Mouse (Mus musculus) MEL (cell line): Measurements from ENCODE around the gene Sdc3. TPM values are rescaled to one million over a fixed set of nuclear protein-coding genes. Genes with fewer than 3 reads are reported as not detected.

Experiments
- DNase-seq: peaks from one replicate; pipeline ENCODE4 v3.0.0; 2011; ENCODE audit warnings: low read depth, low spot score
- H3K27ac ChIP-seq: 2 replicates; pipeline ENCODE4 v1.5.1; 2012; ENCODE audit warnings: low read depth, mild to moderate bottlenecking, control low read depth, low read length, moderate library complexity; ENCODE audit not compliant: control insufficient read depth
- H3K27me3 ChIP-seq, 2 experiments: fragments of 150-350 bp in 1 of 2; sonication (generic) in 1 of 2; 2 replicates each; pipeline ENCODE4 v1.6.1; 2012; ENCODE audit warnings: low read length in 2 of 2, mild to moderate bottlenecking in 2 of 2, improper control_type of control experiment in 1 of 2, moderate library complexity in 1 of 2; ENCODE audit not compliant: insufficient read depth in 2 of 2, control insufficient read depth in 1 of 2
- H3K36me3 ChIP-seq, 2 experiments: 2 replicates each; pipeline ENCODE4 v1.6.1; 2012 to 2014; ENCODE audit warnings: low read length in 2 of 2, improper control_type of control experiment in 1 of 2, inconsistent platforms in 1 of 2, mild to moderate bottlenecking in 1 of 2; ENCODE audit not compliant: insufficient read depth in 2 of 2, control insufficient read depth in 1 of 2
- H3K4me1 ChIP-seq, 2 experiments: fragments of 150-350 bp in 1 of 2; sonication (generic) in 1 of 2; 2 replicates each; pipeline ENCODE4 v1.6.1; 2012; ENCODE audit warnings: low read length in 2 of 2, improper control_type of control experiment in 1 of 2, mild to moderate bottlenecking in 1 of 2; ENCODE audit not compliant: insufficient read depth in 2 of 2, control insufficient read depth in 1 of 2
- H3K4me3 ChIP-seq, 2 experiments: fragments of 150-350 bp in 1 of 2; sonication (generic) in 1 of 2; 2 replicates each; pipeline ENCODE4 v1.5.1; 2012; ENCODE audit warnings: low read depth in 2 of 2, low read length in 2 of 2, mild to moderate bottlenecking in 2 of 2, moderate library complexity in 2 of 2, control low read depth in 1 of 2, improper control_type of control experiment in 1 of 2; ENCODE audit not compliant: control insufficient read depth in 1 of 2, insufficient read depth in 1 of 2
- H3K79me2 ChIP-seq: 2 replicates; pipeline ENCODE4 v1.6.1; 2012; ENCODE audit warnings: mild to moderate bottlenecking, low read length, moderate library complexity; ENCODE audit not compliant: control insufficient read depth, poor library complexity, insufficient read depth
- H3K9ac ChIP-seq: 2 replicates; pipeline ENCODE4 v1.6.1; 2012; ENCODE audit warnings: low read depth, mild to moderate bottlenecking, control low read depth, low read length, moderate library complexity; ENCODE audit not compliant: control insufficient read depth, poor library complexity, severe bottlenecking
- H3K9me3 ChIP-seq: fragments of 150-350 bp; sonication (generic); replicated peaks from 2 replicates; pipeline ENCODE4 v1.6.1; 2012; ENCODE audit warnings: mild to moderate bottlenecking, low read length, improper control_type of control experiment, moderate library complexity; ENCODE audit not compliant: insufficient read depth
- CHD2 ChIP-seq: IDR thresholded peaks from 2 replicates; pipeline ENCODE4 v1.6.1; 2011; ENCODE audit warnings: low read length, improper control_type of control experiment
- CTCF ChIP-seq, 3 experiments: IDR thresholded peaks in 2 of 3; conservative IDR thresholded peaks in 1 of 3; 2 replicates each; pipeline ENCODE4 v1.5.1; 2011 to 2012; ENCODE audit warnings: low read length in 3 of 3, low read depth in 2 of 3, mild to moderate bottlenecking in 2 of 3, improper control_type of control experiment in 1 of 3, inconsistent platforms in 1 of 3, mixed read lengths in 1 of 3, moderate library complexity in 1 of 3; ENCODE audit not compliant: control insufficient read depth in 1 of 3, insufficient read depth in 1 of 3, poor library complexity in 1 of 3, severe bottlenecking in 1 of 3
- E2F4 ChIP-seq: IDR thresholded peaks from 2 replicates; pipeline ENCODE4 v1.6.1; 2011; ENCODE audit warnings: low read depth, low read length, improper control_type of control experiment, borderline replicate concordance
- EP300 ChIP-seq, 2 experiments: IDR thresholded peaks; 2 replicates each; pipeline ENCODE4 v1.6.1; 2011; ENCODE audit warnings: improper control_type of control experiment in 2 of 2, low read length in 2 of 2, low read depth in 1 of 2, mild to moderate bottlenecking in 1 of 2
- GABPA ChIP-seq: IDR thresholded peaks from 2 replicates; pipeline ENCODE4 v1.6.1; 2012; ENCODE audit warnings: low read depth, mild to moderate bottlenecking, inconsistent platforms, low read length, improper control_type of control experiment, moderate library complexity
- HCFC1 ChIP-seq: IDR thresholded peaks from 2 replicates; pipeline ENCODE4 v1.6.1; 2012; ENCODE audit warnings: low read depth, mild to moderate bottlenecking, inconsistent platforms, low read length, improper control_type of control experiment, moderate library complexity
- JUND ChIP-seq: IDR thresholded peaks from 2 replicates; pipeline ENCODE4 v1.6.1; 2011; ENCODE audit warnings: low read depth, mild to moderate bottlenecking, improper control_type of control experiment, low read length
- MAX ChIP-seq: IDR thresholded peaks from 2 replicates; pipeline ENCODE4 v1.6.1; 2011; ENCODE audit warnings: low read length, improper control_type of control experiment
- MEF2A ChIP-seq: IDR thresholded peaks from 2 replicates; pipeline ENCODE4 v1.6.1; 2014; ENCODE audit warnings: low read depth, mild to moderate bottlenecking, inconsistent platforms, low read length, improper control_type of control experiment; ENCODE audit not compliant: poor library complexity, insufficient replicate concordance, severe bottlenecking; ENCODE audit errors: extremely low read depth
- MXI1 ChIP-seq: IDR thresholded peaks from 2 replicates; pipeline ENCODE4 v1.6.1; 2011; ENCODE audit warnings: mild to moderate bottlenecking, low read depth, low read length, improper control_type of control experiment
- MYC ChIP-seq: IDR thresholded peaks from 2 replicates; pipeline ENCODE4 v1.6.1; 2011; ENCODE audit warnings: low read depth, mild to moderate bottlenecking, low read length, improper control_type of control experiment, moderate library complexity
- POLR2A ChIP-seq, 2 experiments: IDR thresholded peaks; 2 replicates each; pipeline ENCODE4 v1.6.1; 2011 to 2012; ENCODE audit warnings: low read length in 2 of 2, mild to moderate bottlenecking in 2 of 2, control low read depth in 1 of 2, improper control_type of control experiment in 1 of 2, low read depth in 1 of 2, moderate library complexity in 1 of 2; ENCODE audit not compliant: control insufficient read depth in 1 of 2, insufficient read depth in 1 of 2, poor library complexity in 1 of 2
- POLR2AphosphoS2 ChIP-seq: IDR thresholded peaks from 2 replicates; pipeline ENCODE4 v1.6.1; 2011; ENCODE audit warnings: low read length, improper control_type of control experiment
- RAD21 ChIP-seq: IDR thresholded peaks from 2 replicates; pipeline ENCODE4 v1.6.1; 2011; ENCODE audit warnings: mild to moderate bottlenecking, low read depth, low read length, improper control_type of control experiment
- USF1 ChIP-seq: IDR thresholded peaks from 2 replicates; pipeline ENCODE4 v1.6.1; 2014; ENCODE audit warnings: low read depth, mild to moderate bottlenecking, inconsistent platforms, low read length, improper control_type of control experiment, moderate library complexity
- USF2 ChIP-seq, 2 experiments: IDR thresholded peaks; 2 replicates each; pipeline ENCODE4 v1.6.1; 2011 to 2012; ENCODE audit warnings: improper control_type of control experiment in 2 of 2, low read length in 2 of 2, borderline replicate concordance in 1 of 2, inconsistent platforms in 1 of 2, low read depth in 1 of 2, mild to moderate bottlenecking in 1 of 2; ENCODE audit not compliant: insufficient read depth in 1 of 2
- ZMIZ1 ChIP-seq: IDR thresholded peaks from 2 replicates; pipeline ENCODE4 v1.6.1; 2012; ENCODE audit warnings: low read depth, mild to moderate bottlenecking, inconsistent platforms, low read length, improper control_type of control experiment, moderate library complexity
- ZNF384 ChIP-seq: IDR thresholded peaks from 2 replicates; pipeline ENCODE4 v1.6.1; 2012; ENCODE audit warnings: low read depth, mild to moderate bottlenecking, inconsistent platforms, low read length, improper control_type of control experiment
- polyA plus RNA-seq, 2 experiments: library from polyadenylated mRNA; stranded (reverse) in 1 of 2; unstranded in 1 of 2; fragments of >175 nt in 1 of 2; fragments of >200 nt in 1 of 2; gene quantifications; 2 replicates each; pipeline versions ENCODE4 v1.2.1 to v1.2.4; 2012; ENCODE audit warnings: low replicate concordance in 2 of 2, low read depth in 1 of 2; ENCODE audit not compliant: insufficient read length in 2 of 2, insufficient read depth in 1 of 2, missing spikeins in 1 of 2
- total RNA-seq: library from RNA; depleted of rRNA; stranded (reverse); fragments of 300-350 nt; gene quantifications from 2 replicates; pipeline ENCODE4 v1.2.3, GENCODE M21; 2012

The Sdc3 gene
- total and polyA plus RNA-seq, 3 experiments = 0.46 to 6.7 TPM; not detected in 1

DNA sequence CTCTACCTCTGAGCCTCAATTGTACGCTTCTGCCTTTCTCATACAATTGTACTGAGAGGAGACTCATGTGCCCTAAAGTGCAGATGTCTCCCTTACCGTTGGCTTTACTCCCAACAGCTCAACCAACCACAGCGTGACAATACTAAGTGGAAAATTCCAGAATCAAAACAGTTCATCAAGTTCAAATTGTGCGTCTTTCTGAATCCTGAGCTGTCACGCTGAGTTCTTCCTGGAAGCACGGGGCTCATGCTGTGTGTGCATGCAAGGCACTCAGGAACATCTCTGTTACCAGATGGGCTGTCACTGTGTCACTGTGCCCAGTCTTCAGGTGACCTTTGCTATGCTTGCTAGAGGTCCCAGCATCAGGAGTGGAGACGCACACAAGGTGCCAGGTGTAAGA is 13.4 kb downstream of the Sdc3 start:
- H3K9ac ChIP-seq = no peak overlapping the region
- no peaks in the 10 kb centered on the region for H3K36me3 ChIP-seq
- no peaks in the 10 kb centered on the region for H3K27me3 ChIP-seq
- H3K9me3 ChIP-seq = no peaks in the 10 kb centered on the region
- no peak for DNase-seq
- TF ChIP-seq E2F4 = no peak
- no peaks in the 10 kb centered on the region for H3K79me2 ChIP-seq
- H3K4me1 ChIP-seq = no peaks in the 10 kb centered on the region
- no peak overlapping the region for H3K27ac ChIP-seq
- no peak overlapping the region for H3K4me3 ChIP-seq

GRCm38 (mm10) chr4:130806746-130807145 is 14.4 kb downstream of the Sdc3 start:
- Histone ChIP-seq H3K4me1 (no peaks in the 10 kb centered on the region), H3K79me2 (no peaks in the 10 kb centered on the region), H3K27me3 (no peaks in the 10 kb centered on the region), H3K36me3 (no peaks in the 10 kb centered on the region), H3K27ac (no peak overlapping the region), H3K9ac (no peak overlapping the region), H3K4me3 (no peak overlapping the region), H3K9me3 (no peaks in the 10 kb centered on the region)
- TF ChIP-seq MXI1 (no peak), MYC (no peak)
- no peak for DNase-seq

- TF ChIP-seq EP300 (IDR thresholded peaks at IDR 0.05; ENCODE audit: low read depth in 1 of 2, low read length in 2 of 2) = no peak
- no peak for TF ChIP-seq CTCF (IDR thresholded peaks at IDR 0.05 in 2 of 3, conservative IDR thresholded peaks at IDR 0.05 in 1 of 3; ENCODE audit: control insufficient read depth in 1 of 3, insufficient read depth in 1 of 3, low read depth in 2 of 3, low read length in 3 of 3, poor library complexity in 1 of 3, severe bottlenecking in 1 of 3)
- TF ChIP-seq MEF2A = no peak
- no peak for TF ChIP-seq MYC
- TF ChIP-seq POLR2AphosphoS2 = no peak
- TF ChIP-seq ZNF384 = no peak
- no peak for TF ChIP-seq POLR2A (IDR thresholded peaks at IDR 0.05; ENCODE audit: control insufficient read depth in 1 of 2, insufficient read depth in 1 of 2, low read depth in 1 of 2, low read length in 2 of 2, poor library complexity in 1 of 2)
- TF ChIP-seq USF1 = no peak
- no peak for TF ChIP-seq RAD21
- no peak for TF ChIP-seq MAX
- no peak for TF ChIP-seq ZMIZ1
- no peak for TF ChIP-seq CHD2
- no peak for TF ChIP-seq GABPA
- no peak for TF ChIP-seq HCFC1
- no peak for TF ChIP-seq USF2 (IDR thresholded peaks at IDR 0.05; ENCODE audit: borderline replicate concordance in 1 of 2, insufficient read depth in 1 of 2, low read depth in 1 of 2, low read length in 2 of 2)
- TF ChIP-seq JUND = no peak
- no peaks in the 10 kb centered on the region for H3K27me3 ChIP-seq
- no peak overlapping the region for H3K27ac ChIP-seq
- H3K9me3 ChIP-seq = no peaks in the 10 kb centered on the region
- no peak overlapping the region for H3K9ac ChIP-seq
- H3K4me3 ChIP-seq = no peak overlapping the region
- H3K79me2 ChIP-seq = no peaks in the 10 kb centered on the region
- no peaks in the 10 kb centered on the region for H3K4me1 ChIP-seq
- no peak for DNase-seq
- no peaks in the 10 kb centered on the region for H3K36me3 ChIP-seq
Measured at GRCm38 (mm10) chr4:130809784-130810183, 17.4 kb downstream of the Sdc3 start.
